Mouse (Mus musculus) frontal cortex, adult (tissue): ENCODE data around the gene Traf6.
A peak's percentile ranks its signal among the peaks of the same experiment; 100 is the strongest.

Experiments used
- ATAC-seq: cut with Nextera tagmentation; 2 replicates; pipeline ENCODE4 v1.9.2; 2017; ENCODE audit warnings: mild to moderate bottlenecking, moderate library complexity, mixed read lengths; ENCODE audit not compliant: low TSS enrichment

Traf6 gene

GRCm38 (mm10) chr2:101678236-101679021 lies at the start of gene Traf6:
TSS of gene Traf6 (plus strand) at chr2:101678429.
- ATAC-seq = peak; percentile 98

DNA sequence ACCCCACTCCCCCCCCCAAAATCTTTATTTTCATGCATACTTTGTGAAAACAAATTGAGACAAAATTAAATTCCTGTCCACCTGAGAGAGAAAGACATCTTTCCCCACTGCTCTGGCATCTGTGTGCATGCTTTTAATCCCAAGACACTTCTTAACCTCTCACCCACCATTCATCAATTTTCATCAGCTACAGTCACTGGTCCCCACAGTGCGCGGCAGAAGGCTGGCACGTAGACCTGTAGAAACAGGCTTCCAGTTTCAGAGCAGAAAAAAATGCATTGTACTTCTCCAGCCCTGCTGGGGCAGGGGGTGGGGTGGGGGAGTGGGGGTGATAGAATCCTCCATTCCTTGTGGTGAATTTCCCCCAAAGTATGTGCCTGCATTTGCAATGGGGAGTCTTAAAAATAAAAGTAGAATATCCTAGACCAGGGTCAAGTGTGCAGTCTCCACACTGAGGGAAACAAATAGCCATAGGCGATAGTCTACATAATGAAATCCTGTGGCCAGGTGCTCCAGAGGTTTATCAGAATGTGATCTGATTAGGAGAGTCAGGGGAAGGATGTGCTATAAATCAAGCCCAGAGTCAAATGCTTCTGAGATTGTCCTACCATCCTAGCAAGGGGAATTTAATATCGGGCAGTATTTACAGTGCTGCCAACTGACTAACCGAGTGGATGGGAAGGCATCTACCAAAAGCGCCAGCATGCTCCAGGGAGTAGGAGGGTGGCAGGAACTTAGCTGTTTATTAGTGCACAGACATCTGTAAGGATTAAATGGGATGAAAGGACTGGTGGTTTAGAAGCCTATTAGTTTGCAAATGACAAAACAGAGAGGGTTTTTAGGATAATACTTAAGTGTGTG lies 39.0 kb upstream of the Traf6 start:
- no peak for ATAC-seq

GRCm38 (mm10) chr2:101639840-101640350 lies 38.3 kb upstream of the Traf6 start:
- no peak for ATAC-seq

GRCm38 (mm10) chr2:101645841-101646240 lies 32.4 kb upstream of the Traf6 start:
- no peak for ATAC-seq

- no peak for ATAC-seq
Measured at GRCm38 (mm10) chr2:101648361-101648760, 29.9 kb upstream of the Traf6 start.

DNA sequence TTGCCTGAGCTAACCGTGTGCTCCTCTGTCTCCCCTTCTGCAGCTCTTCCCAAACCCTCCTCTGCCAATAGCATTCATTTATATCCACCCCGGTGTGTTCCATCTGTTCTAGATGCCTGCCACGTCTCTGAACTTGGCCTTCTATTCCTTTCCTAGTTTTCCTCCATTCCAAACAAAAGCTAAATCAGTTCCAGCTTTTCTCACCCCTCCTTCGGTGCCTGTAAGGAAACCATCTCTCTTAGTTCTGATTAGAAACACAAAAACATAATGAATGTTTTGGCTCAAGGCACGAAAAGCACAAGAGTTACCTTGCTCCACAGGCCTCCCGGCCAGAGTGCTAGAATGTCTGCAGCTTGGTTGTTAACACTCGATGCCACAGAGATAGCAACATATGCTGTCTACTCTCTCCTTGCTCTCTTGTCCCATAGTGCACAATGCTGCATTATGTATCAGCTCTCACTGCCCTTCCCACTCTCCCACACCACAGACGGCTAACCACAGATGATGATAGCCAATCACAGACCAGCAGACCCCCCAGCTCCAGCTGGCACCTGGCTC lies 29.0 kb upstream of the Traf6 start, which contains the start of the genes Rag1 and B230118H07Rik:
Gene Rag1, minus strand, starts transcription at position 388 of the 558 bp plus-strand sequence.
Gene B230118H07Rik, minus strand, starts transcription at position 419 of the 558 bp plus-strand sequence.
- peak; percentile 60 for ATAC-seq

GRCm38 (mm10) chr2:101650446-101650845 lies 27.8 kb upstream of the Traf6 start:
- no peak for ATAC-seq

GRCm38 (mm10) chr2:101652204-101652920 lies 25.9 kb upstream of the Traf6 start:
- peak; percentile 59 for ATAC-seq

DNA sequence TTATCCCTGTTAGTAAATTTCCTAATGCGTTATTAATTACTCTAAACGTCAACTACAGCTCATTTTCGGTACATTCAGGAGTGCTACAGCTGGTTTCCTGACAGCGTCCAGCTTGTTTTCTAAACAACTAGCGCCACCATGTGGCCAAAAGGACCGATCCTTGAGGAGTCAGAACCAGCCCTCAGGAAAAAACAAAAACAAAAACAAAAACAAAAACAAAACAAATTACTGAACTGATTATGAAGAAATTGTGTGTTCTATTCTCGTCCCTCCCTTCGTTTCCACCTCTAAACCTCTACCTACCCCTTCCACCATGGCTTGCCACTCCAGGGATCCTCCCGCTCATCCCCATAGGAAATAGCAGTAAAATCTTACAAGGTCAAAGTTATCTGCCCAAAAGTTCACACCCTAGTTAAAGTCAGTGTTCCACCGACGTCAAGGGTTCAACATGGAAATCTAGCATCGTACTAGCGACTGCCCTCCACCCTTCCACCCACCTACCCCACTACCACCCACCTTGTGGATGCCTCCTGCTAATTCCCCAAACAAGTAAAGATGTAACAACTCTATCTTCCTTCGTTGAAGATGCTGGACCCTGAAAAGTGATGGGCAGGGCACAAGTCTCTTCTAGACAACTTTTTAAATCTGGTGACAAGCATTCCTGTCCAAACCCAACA lies 25.2 kb upstream of the Traf6 start:
- peak; percentile 81 for ATAC-seq

DNA sequence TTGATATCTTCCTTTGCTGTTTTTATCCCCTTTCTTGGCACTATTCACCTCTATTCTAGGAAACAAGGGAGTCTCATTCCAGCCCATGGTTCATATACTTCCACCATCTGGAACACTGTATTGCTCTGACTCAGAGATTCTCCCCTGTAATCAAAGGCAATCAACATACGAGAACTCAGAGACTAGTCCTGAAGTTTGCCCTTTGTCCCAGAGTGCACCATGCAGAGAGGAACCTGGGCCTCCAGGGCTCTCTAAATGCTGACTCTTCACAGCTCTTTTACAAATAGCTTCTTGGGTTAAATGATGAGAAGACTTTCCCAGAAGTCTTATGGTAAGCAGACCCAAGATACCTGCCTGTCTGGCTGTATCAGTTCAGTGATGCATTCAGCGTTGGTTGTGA lies 17.7 kb upstream of the Traf6 start:
- no peak for ATAC-seq

DNA sequence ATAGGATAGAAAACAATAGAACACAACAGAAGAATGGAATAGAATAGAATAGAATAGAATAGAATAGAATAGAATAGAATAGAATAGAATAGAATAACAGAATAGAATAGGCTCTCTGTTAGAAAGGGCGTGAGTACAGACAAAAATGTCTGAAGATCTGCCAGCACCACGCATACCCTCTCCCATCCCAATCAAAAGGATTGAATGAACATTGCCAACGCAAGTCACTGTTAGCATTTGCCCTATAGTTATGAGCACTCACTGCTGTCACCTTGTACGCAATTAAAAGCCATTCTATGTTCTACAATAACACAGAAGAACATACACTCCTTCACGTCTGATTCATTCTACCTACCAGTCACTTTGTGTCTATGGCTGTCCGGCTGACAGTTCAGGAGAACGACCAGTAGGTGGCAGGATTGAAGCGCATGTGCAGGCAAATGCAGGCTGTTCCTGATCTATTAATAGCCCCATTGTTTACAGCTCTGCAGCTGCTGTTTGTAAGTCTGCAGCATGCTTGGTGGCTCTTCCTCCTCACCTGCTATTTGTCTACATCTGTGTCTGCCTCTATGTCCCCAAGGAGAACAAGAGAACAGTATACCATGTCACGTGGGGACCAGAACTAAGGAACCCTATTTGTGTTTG lies 13.0 kb upstream of the Traf6 start:
- peak; percentile 87 for ATAC-seq

DNA sequence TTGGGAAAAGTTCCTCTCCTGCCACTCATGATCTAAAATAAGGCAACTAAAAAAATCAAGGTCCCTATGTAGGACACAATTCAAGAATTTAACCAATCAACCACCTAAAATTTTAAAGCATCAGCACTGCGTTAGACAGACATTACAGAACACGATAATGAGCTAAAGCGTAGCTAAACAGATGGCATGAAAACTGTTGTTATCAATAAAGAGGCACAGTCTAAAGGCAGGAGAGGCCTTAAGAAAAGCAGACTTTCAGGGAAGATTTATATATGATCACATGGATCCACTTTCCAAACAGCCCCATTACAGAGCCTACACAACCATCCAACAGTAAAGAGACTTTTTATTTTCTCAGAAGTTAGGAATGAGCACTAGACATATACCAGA lies 12.5 kb upstream of the Traf6 start:
- ATAC-seq = no peak; the same call in 1 of the 2 replicates

DNA sequence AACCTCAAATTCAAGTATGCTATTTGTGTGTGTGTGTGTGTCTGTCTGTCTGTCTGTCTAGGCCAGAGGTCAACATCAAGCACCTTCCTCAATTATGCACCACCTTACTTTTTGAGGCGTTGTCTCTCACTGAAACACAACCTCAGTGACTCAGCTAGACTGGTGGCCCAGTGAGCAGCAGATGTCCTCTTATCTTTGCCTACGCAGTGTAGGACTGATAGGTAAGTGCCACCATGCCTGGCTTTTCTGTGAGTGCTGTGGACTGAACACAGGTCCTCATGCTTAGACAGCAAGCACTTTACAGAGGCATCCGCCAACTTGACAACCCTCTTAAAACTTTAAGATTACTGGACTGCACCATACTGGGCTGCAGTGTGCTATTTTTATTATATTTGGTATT lies 9.5 kb upstream of the Traf6 start:
- ATAC-seq = no peak

DNA sequence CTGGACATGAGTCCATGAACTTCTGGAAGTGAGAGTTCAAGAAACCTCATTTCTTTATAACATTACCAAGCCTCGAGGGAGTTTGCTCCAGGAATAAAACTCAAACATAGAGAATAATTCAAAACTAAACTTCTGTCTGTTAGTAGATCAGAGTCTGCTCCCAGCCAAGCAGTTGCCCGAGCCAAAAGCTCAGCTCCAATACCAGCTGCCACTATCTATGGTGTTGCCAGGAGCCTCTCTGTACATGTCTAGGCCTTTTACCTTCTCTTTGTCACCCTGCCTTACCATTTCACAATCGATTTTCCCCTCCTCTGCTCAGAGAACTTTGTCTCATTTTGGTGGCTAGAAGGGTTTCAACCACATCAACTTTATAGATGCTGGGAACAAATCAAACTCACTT lies 4.7 kb upstream of the Traf6 start:
- no peak for ATAC-seq

- ATAC-seq = 0 out of 2 replicates have a peak, but pooled peaks have one; percentile 7
Measured at GRCm38 (mm10) chr2:101679164-101679784, 1.0 kb downstream of the Traf6 start.

DNA sequence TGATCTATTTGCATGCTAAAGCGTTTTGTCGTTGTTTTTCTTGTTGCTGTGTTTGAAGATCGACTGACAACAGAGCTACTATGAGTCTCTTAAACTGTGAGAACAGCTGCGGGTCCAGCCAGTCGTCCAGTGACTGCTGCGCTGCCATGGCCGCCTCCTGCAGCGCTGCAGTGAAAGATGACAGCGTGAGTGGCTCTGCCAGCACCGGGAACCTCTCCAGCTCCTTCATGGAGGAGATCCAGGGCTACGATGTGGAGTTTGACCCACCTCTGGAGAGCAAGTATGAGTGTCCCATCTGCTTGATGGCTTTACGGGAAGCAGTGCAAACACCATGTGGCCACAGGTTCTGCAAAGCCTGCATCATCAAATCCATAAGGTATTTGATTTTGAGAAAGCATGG lies 6.2 kb downstream of the Traf6 start:
- ATAC-seq = no peak

GRCm38 (mm10) chr2:101688011-101688410 lies 9.8 kb downstream of the Traf6 start:
- ATAC-seq = peak; percentile 77

DNA sequence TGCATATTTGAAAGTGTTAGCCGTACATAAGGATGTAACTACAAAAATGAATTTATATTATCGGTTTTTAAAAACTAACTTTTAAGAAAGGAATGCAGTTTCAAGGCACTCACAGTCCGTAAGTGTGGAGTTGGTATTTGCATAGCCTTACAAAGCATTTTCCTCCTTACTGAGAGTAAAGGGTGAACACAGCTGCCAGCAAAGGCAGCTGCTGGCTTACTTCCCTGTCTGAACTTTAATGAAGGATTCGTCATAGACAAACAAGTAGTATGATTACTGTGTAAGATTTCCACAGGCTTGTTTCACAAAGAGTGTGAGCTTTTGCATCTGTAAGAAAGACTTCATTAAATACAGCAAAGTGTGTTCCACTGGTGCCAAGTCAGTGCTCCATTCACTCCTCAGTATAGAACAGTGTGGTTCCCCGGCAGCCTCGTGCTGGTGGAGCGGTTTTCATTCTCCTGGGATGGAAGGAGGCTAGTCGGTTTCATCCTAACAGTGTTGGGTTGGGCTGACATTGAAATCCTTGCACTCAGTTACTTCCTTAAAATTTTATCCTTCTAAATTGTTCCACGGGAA lies 12.1 kb downstream of the Traf6 start:
- peak; percentile 36 for ATAC-seq

- no peak for ATAC-seq
Measured at GRCm38 (mm10) chr2:101693043-101693442, 14.8 kb downstream of the Traf6 start.
